Mouse (Mus musculus): Measurements from ENCODE around the gene Foxi3.

DNA sequence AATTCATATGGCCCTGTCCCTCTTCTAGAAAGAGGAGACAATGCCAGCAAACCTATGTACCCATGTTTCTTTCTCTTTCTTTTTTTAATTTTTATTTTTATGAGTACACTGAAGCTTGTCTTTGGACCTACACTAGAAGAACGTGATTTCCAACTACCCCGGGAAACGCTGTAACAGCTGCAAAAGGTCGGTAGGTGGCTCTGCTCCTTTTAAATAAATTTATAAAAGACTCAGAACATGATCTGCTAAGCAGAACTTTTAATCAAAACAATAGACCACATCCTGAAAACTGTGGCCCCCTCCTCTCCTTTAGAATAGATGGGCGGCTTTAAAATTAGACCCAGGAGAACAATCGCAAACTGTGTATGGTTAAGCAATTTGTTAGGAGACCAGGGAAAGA is 2.3 kb upstream of the Foxi3 start:
- TF ChIP-seq ZC3H11A (IDR thresholded peaks at IDR 0.05; ENCODE audit: borderline replicate concordance, low read depth, low read length) (no peak), HCFC1 (IDR thresholded peaks at IDR 0.05; ENCODE audit: borderline replicate concordance, insufficient read depth, low read length) (no peak)

Data from ES-E14 (cell line).